Mouse (Mus musculus): ENCODE results near the gene Gm14124. TPM values are rescaled to one million over a fixed set of nuclear protein-coding genes. Genes with fewer than 3 reads are reported as not detected.

Gene Gm14124
- polyA plus RNA-seq, 1 experiment from 2014 or later = 0.06 TPM

DNA sequence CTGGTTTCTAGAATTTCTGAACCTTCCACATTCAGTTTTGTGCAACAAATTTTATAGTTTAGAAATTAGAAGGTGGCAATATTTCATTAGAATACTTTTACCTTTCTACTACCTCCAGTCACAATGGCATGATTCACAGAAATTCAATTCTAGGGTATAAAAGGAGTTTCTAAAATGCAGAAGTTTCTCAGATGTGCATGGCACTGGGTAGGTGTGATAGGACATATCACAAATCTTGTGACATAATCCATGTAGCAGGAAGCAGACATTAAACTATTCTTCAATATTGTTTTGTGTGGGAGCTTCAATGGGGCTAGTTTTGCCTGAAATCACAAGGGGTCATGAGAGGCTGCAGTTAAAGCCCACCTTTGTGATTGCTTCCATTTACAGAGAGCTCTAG is 58.8 kb downstream of the Gm14124 start:
- Histone ChIP-seq H3K4me2 (no peak overlapping the region), H3K27ac (replicated peaks) (no peak overlapping the region), H3K4me1 (no peaks in the 10 kb centered on the region), H3K9ac (replicated peaks) (no peak overlapping the region), H3K27me3 (replicated peaks) (no peaks in the 10 kb centered on the region), H3K9me3 (replicated peaks) (peaks cover 26% of the 10 kb centered on the region), H3K4me3 (replicated peaks) (no peak overlapping the region), H3K36me3 (peaks cover 31% of the 10 kb centered on the region)
- no peak for ATAC-seq (ENCODE audit: low FRiP score)

GRCm38 (mm10) chr2:150318973-150319372 is 61.7 kb downstream of the Gm14124 start:
- Histone ChIP-seq H3K36me3 (peaks cover 54% of the 10 kb centered on the region), H3K4me2 (no peak overlapping the region), H3K27me3 (replicated peaks) (no peaks in the 10 kb centered on the region), H3K27ac (replicated peaks) (no peak overlapping the region), H3K4me1 (no peaks in the 10 kb centered on the region), H3K4me3 (replicated peaks) (no peak overlapping the region), H3K9me3 (replicated peaks) (peaks cover 44% of the 10 kb centered on the region), H3K9ac (replicated peaks) (no peak overlapping the region)
- no peak for ATAC-seq (ENCODE audit: low FRiP score)
- 97% methylated on average over 1 of the region's 1 CpGs for WGBS

Other genes with a start within 250 kb of the Gm14124 start
- 10.4 and 11.5 TPM in 2 replicates for gene Zfp120, start 120.8 kb upstream of the Gm14124 start, polyA plus RNA-seq (2015; fragmentation: Nextera tagmentation; extraction: Ambion mirVana)
- gene Gm10770, start 77.8 kb upstream of the Gm14124 start, polyA plus RNA-seq (2015; fragmentation: Nextera tagmentation; extraction: Ambion mirVana) = not detected in 2 replicates
- not detected in 2 replicates for gene Gm14139, start 75.8 kb upstream of the Gm14124 start, polyA plus RNA-seq (2015; fragmentation: Nextera tagmentation; extraction: Ambion mirVana)
- gene Zfp937, start 39.4 kb upstream of the Gm14124 start, polyA plus RNA-seq (2015; fragmentation: Nextera tagmentation; extraction: Ambion mirVana) = 11.8 and 13.4 TPM in 2 replicates
- gene Gm21994, start 1.9 kb upstream of the Gm14124 start, polyA plus RNA-seq (2015; fragmentation: Nextera tagmentation; extraction: Ambion mirVana) = 3.3 and 3.8 TPM in 2 replicates
- 2.3 and 2.4 TPM in 2 replicates for gene Gm10130, start 66.2 kb downstream of the Gm14124 start, polyA plus RNA-seq (2015; fragmentation: Nextera tagmentation; extraction: Ambion mirVana)
- gene 3300002I08Rik, start 105.2 kb downstream of the Gm14124 start, polyA plus RNA-seq (2015; fragmentation: Nextera tagmentation; extraction: Ambion mirVana) = 15.3 and 17.9 TPM in 2 replicates
- 8.0 and 9.1 TPM in 2 replicates for gene Zfp442, start 194.0 kb downstream of the Gm14124 start, polyA plus RNA-seq (2015; fragmentation: Nextera tagmentation; extraction: Ambion mirVana)
- gene Zfp345, start 227.6 kb downstream of the Gm14124 start, polyA plus RNA-seq (2015; fragmentation: Nextera tagmentation; extraction: Ambion mirVana) = 0.15 TPM in 1 of 2 replicates, not detected in the other